Mouse (Mus musculus): ENCODE measurements around the gene Mc3r.

Mc3r gene

DNA sequence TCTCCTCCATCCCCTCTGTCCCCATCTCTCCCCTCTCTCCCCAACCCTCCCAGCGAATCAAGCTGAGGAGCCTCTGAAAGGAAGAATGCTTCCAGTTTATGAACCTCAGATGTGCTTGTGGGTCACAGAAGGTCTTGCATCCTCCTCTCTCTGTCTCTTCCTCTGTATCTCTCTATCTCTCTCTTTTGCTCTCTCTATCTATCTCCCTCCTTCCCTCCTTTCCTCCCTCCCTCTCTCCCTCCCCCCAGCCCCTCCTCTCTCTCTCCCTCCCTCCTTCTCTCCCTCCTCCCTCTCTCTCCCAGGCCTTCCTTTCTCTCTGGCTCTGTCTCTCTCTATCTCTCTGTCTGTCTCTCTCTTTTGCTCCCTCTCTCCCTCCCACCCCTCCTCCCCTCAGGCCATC, 50.2 kb downstream of the Mc3r start:
- DNase-seq (ENCODE audit: low spot score in 2 of 2) = no peak

DNA sequence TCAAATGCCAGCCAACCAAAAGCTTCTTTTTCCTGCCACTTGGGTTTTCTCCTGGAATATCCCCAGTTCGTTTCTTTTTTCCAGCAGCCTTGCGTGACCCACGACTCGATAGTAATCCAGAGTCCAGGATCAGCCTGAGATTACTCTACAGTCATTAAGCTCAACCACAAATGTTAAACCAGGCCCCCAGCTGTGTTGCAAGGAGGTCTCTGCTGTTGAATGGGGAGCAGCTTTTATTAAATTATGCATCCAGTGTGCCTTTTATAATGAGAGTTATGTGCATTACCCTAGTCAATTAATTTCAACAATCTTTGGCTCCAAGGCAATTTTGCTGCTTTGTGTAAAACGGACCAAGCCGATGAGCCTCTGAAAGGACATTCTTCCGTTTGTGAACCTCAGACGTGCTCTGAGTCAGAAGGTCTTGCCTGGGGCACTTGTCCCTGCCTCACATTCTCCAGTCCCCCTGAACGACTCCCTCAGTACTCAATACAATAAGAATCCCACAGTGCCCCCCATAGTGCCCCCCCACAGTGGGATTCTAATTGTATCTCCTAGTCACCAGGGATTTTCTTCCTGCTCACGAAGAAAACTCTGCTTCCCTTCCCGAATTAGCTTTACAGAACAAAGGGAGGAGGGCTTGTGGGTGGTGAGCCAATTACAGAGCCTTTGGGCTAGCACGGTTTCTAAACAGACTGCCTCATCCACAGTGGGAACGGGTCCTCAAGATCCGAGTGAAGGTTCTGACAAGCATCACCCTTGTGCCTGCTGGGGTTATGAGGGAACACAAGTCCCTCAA, 51.0 kb downstream of the Mc3r start:
- DNase-seq (ENCODE audit: low spot score in 2 of 2) = no peak

Data from right cerebral cortex, postnatal 36 days (tissue).